Mouse (Mus musculus): ENCODE measurements around the gene Dock8.

- TF ChIP-seq USF2 (conservative IDR thresholded peaks at IDR 0.05; ENCODE audit: low read depth, low read length): no peak
- TF ChIP-seq E2F4 (IDR thresholded peaks at IDR 0.05; ENCODE audit: insufficient replicate concordance, low read depth, low read length): no peak
- TF ChIP-seq POLR2A (IDR thresholded peaks at IDR 0.05; ENCODE audit: low read depth, low read length): no peak
- TF ChIP-seq JUND (conservative IDR thresholded peaks at IDR 0.05; ENCODE audit: low read depth, low read length): no peak
- no peak for TF ChIP-seq NELFE (IDR thresholded peaks at IDR 0.05; ENCODE audit: low read depth, low read length)
- TF ChIP-seq EP300 (IDR thresholded peaks at IDR 0.05; ENCODE audit: low read length): no peak
- peak in 1 of 2 experiments; percentile 82; a peak in 3 of 4 replicates for TF ChIP-seq CTCF (conservative IDR thresholded peaks at IDR 0.05 in 1 of 2, IDR thresholded peaks at IDR 0.05 in 1 of 2; ENCODE audit: low read depth in 2 of 2, low read length in 2 of 2)
- no peak for TF ChIP-seq MAFK (IDR thresholded peaks at IDR 0.05; ENCODE audit: insufficient replicate concordance, low read length)
- TF ChIP-seq CHD2 (IDR thresholded peaks at IDR 0.05; ENCODE audit: low read length): no peak
- no peak for TF ChIP-seq USF1 (IDR thresholded peaks at IDR 0.05; ENCODE audit: low read depth, low read length)
- TF ChIP-seq RCOR1 (conservative IDR thresholded peaks at IDR 0.05; ENCODE audit: low read depth, low read length): no peak
These were observed 40.8 kb upstream of the Dock8 start for GRCm38 (mm10) chr19:24958531-24958930.
